Mouse (Mus musculus) thymus, adult 2 months (tissue): Measurements from ENCODE around the gene Wfdc10.

ENCODE experiments used
- CTCF ChIP-seq: fragments of 200-500 bp; IDR thresholded peaks from 2 replicates; pipeline ENCODE4 v1.5.1; 2012; ENCODE audit warnings: mild to moderate bottlenecking, control low read depth, low read length, moderate library complexity, borderline replicate concordance; ENCODE audit not compliant: control insufficient read depth, poor library complexity, insufficient read depth; ENCODE audit errors: extremely low read depth
- POLR2A ChIP-seq: fragments of 200-500 bp; IDR thresholded peaks from 2 replicates; pipeline ENCODE4 v1.6.1; 2012; ENCODE audit warnings: mild to moderate bottlenecking, low read length, control low read depth, moderate library complexity; ENCODE audit not compliant: control insufficient read depth, poor library complexity, insufficient read depth; ENCODE audit errors: extremely low read depth

- TF ChIP-seq CTCF (no peak), POLR2A (no peak)
Observed at GRCm38 (mm10) chr2:164619050-164619449, 36.8 kb upstream of the Wfdc10 start.
